Mouse (Mus musculus): ENCODE results near the gene 9530077C05Rik.
"Not testable (repeated sequence)": the region's sequence is repeated elsewhere in the genome, so short reads cannot be mapped to it uniquely, and the experiment has no call there.

Gene 9530077C05Rik

DNA sequence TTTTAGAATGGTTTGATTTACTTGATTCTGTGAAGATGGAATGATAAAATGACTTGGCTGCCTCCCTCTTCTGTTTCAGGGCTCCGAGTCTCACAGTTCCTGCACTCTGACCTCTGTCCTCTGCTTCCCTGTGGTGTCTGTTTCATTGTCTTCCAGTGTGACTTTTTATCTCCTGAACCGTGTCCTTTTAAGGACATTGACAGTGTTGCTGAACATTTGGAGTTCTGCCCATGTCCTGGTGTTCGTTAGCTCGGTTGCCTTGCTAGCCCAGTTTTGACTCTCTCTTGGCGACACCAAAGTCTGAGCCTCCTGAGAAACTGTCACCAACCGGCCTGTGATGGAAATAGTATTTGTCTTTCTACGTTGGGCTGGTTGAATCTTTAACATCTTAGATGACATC, 9.2 kb downstream of the 9530077C05Rik start:
- DNase-seq, result no peak

- DNase-seq, result no peak
Observed at GRCm38 (mm10) chr9:22422559-22422958, 11.2 kb downstream of the 9530077C05Rik start.

DNA sequence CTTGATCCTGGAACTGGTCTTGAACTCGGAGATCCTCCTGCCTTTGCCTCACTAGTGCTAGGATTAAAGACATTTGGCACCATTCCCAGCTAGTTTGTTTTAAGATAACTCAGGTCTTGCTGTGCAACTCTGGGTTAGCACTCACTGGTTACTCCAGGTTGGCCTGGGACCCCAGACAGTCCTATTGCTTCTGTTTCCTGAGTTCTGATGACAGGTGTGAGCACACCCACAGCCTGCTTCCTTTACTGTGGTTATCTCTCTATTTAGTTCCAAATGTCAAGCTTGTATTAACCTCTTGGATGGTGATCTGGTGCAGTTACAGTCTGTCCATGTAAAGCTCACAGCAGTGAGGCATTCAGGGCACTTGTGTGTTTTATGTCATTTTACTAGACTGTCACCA, 12.2 kb downstream of the 9530077C05Rik start:
- no peak for DNase-seq

DNA sequence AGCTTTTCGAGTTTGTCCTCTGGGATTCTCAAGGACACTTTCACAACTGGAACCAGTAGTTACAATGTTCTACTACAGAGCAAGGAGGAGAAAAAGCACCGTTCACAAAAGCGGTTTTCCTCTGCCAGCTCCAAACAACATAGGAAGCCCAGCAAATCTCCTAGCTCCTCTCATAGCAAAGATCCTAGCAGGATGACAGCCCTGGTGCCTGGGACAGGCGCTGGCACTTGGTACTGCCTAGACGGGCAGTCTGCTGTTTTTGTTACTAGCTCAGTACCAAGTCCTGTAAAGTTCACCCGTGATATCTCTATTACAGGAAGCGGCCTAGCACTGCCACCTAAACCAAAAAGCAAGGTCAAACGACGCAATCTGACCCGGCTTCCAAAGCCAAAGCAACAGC, 12.9 kb downstream of the 9530077C05Rik start:
- no peak for DNase-seq

DNA sequence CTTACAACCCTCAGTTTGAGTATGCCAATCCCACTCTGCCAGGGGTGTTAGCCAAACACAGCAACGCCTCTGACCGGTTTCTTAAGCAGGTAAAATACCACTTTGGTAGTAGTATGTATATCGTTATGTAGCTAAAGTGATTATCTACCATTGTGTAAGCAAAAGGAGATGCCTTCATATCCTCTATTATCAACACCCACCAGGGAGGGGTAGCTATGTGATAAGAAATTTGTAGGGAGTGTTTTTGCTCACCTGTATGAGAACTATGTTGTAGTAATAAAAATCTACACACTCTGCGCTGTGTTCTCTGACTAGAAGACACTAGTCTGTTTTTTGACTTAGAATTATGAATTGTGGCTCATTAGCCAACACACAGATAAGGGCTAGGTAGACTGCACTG, 13.4 kb downstream of the 9530077C05Rik start:
- DNase-seq, result no peak

DNA sequence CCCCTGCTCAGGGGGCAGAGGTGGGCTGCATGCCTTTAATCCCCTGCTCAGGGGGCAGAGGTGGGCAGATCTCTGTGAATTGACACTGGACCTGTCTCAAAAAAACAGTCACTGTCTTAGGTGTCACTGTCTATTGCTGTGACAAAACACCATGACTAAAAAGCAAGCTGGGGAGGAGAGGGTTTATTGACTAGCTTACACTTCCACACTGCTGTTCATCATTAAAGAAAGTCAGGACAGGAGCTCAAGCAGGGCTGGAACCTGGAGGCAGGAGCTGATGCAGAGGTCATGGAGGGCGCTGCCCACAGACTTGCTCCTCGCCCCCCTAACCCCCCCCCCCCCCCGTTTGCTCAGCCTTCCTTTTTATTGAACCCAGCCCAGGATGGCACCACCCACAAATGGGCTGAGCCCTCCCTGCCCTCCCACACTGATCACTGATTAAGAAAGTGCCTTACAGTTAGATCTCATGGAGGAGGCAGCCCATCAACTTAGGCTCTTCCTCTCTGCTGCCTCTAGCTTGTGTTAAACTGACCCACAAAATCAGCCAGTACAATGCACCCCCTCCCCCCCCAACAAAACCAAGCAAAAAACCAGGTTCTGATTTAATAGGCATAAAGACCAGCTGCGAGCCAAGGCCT, 16.8 kb downstream of the 9530077C05Rik start:
- no peak for DNase-seq

- DNase-seq, result no peak
Observed at GRCm38 (mm10) chr9:22428666-22429410, 17.5 kb downstream of the 9530077C05Rik start.

GRCm38 (mm10) chr9:22429533-22430241, 18.4 kb downstream of the 9530077C05Rik start:
- DNase-seq, result no peak

DNA sequence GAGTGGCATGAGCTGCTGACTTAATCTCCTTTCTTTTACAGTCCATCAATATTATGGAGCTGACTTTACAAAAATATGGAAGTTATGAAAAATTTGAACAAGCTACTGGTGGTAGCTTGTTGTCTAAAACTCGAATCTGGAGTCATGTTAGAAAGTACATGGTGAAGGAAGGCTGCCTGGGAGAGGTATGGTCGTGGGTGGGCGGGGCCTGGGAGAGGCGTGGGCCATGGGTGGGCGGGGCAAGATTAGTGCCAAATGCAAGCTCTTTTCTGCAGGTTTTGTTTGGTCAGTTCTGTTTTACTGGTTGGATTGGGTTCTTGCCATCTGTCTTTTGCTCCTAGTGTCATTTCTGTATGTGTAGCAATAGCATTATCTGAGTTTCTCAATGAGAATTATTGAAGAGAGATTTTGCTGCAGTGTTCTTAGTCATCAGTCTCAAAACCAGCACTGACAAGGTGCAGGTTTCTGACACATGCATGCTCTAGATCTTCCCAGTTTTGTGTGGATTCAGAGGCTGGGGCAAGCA, 19.1 kb downstream of the 9530077C05Rik start:
- DNase-seq, result no peak

GRCm38 (mm10) chr9:22433221-22433620, 21.9 kb downstream of the 9530077C05Rik start:
- DNase-seq, result no peak

DNA sequence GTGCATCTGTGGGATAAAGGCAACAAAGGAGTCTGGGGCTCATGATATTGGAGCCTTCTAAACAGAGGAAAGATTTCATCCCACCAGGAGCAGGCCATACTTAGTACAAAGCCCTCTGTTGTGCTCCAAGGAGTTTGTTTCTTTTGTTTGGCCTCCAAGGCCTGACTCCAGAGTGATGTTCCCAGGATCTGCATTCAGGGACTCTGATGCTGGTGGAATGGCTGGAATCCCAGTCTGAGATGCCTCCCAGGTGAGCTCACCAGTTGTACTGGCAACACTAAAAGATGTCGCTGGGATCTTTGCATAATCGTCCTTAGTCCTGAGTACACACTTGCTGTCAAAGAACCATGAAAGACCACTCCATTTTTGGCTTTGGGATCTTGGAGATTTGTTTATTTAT, 22.8 kb downstream of the 9530077C05Rik start:
- no peak for DNase-seq

DNA sequence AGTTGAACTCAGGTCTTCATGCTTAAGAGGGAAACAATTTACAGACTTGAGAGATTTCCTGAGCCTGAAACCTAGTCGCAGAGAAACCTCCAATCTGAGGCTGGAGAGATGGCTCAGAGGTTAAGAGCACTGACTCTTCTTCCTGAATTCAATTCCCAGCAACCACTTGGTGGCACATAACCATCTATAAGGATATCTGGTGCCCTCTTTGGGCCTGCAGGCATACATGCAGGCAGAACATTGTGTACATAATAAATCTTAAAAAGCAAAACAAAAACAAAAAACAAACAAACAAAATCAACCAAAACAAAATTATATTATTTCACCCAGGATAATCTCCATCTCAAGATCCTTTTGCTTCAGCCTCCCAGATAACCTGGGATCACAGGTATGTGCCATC, 27.5 kb downstream of the 9530077C05Rik start:
- DNase-seq, result no peak

DNA sequence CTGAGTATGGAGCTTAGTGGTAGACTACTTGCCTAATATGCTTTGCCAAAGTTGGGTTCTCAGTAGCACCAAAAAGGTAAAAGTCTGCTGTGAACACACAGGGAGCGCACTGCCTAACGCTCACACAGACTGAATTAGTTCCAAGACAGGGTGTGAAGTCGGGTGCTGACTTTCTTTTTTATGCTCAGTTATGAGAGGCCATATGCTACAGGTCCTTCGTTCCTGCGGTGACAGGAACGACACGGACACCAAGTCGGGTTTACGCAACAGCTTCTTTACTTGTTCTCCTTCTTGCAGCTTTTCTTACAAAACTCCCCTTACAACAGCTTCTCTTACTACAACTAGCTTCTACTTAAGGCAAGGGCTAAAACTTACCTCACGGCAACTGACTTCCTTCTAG, 31.8 kb downstream of the 9530077C05Rik start:
- DNase-seq, result no peak

GRCm38 (mm10) chr9:22445123-22445522, 33.8 kb downstream of the 9530077C05Rik start:
- no peak for DNase-seq

DNA sequence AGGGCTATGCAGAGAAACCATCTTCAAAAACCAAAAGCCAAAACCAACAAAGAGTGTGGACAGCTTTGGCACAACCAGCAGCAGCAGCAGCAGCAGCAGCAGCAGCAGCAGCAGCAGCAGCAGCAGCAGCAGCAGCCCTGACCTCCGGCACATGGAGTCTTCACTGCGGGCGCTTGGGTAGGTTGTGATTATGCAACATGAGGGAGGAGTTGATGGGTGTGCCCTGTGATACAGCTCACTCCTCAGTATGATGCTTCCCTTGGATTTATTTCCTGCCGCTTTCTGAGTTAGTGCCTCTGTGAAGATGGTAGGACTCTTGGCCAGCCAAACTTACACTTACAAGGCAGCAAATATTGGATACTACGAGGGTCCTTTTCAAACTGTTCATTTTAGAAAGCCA, 35.9 kb downstream of the 9530077C05Rik start:
- no peak for DNase-seq

DNA sequence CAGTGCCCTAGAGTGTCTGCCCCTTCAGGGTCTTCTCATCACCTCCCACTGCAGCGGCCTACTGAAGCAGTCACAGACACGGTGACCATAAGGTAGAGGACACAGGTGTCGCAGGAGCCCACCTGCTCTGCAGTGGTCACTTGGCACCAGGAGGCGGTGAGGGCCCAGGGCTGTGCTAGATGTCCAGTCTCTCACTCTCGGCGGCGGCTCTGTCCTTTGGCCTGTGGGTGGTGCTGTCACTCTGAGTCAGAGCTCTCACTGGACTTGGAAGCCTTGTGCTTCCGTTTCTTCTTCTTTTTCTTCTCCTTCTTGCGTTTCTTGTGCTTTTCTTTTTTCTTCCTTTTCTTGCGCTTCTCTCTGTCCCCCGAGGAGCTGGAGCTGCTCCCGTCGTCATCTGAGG, 37.1 kb downstream of the 9530077C05Rik start:
- no peak for DNase-seq

DNA sequence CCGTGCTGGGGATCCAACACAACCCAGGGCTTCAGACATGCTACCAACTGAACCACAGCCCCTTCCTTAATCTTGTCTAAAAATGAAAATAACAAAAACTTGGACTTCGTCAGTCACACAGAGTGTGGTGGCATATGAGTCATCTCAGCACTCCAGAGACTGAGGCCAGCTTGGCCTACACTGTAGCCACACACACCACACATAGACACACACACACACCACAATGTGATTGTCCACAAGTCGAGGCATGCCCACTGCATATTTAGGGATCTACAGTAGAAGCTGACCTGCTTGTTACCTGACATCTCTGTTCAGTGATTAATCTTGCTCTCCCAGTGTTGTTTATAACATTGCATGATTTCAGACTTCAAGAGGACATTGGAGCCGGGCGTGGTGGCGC, 37.9 kb downstream of the 9530077C05Rik start:
- DNase-seq, result no peak

DNA sequence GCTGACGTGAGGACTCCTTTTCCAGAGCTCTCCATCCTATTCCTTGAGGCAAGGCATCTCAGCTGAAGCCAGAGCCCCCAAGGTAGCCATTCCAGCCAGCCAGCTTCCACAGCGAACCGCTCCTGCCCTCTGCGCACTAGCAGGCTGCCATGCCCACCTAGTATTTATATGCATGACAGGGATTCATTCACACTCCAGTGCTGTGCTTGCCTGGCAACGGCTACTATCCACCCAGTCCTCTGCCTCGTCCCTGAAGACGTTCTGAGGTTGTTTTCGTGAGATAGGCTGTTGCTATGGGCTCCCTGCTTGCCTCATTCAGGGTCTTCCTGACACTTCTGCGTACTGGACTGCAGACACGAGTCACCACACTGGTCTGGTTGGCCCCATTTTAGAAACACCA, 41.4 kb downstream of the 9530077C05Rik start:
- DNase-seq, result no peak

DNA sequence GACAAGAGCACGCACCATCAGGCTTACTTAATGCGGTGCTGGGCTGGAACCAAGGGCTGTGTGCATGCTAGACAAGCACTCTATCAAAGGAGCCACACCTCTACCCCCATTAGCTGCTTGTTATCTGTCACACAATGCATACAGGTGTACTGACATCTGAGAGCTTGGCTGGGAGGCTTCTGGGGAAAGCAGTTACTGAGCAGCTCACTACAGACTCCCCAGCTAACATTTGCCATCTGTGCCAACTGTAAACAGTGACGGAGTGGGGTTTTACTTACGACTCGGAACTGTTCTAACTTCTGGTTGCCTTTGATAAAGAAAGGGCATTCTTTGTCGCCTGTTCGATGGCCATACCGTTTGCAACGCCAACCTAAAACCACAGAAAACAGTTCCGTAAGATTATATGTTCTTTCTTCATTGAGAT, 42.2 kb downstream of the 9530077C05Rik start:
- no peak for DNase-seq

GRCm38 (mm10) chr9:22453990-22454389, 42.7 kb downstream of the 9530077C05Rik start, which contains the start of gene Gm17545:
Gene Gm17545 (plus strand): TSS chr9:22454290.
- not testable (repeated sequence) for DNase-seq

- no peak for DNase-seq
Observed at GRCm38 (mm10) chr9:22455041-22455440, 43.7 kb downstream of the 9530077C05Rik start.

- no peak for DNase-seq
Observed at GRCm38 (mm10) chr9:22457142-22457835, 46.0 kb downstream of the 9530077C05Rik start.

- no peak for DNase-seq
Observed at GRCm38 (mm10) chr9:22461946-22462345, 50.6 kb downstream of the 9530077C05Rik start.
